Mouse (Mus musculus) forebrain, embryonic 16.5 days (tissue): ENCODE measurements around the gene Mical3. TPM values are rescaled to one million over a fixed set of nuclear protein-coding genes. Genes with fewer than 3 reads are reported as not detected.

Experiments
- ATAC-seq: fragments of 200-750 bp; cut with Nextera tagmentation; 2 replicates; pipeline ENCODE4 v1.8.0; 2017; ENCODE audit warnings: mild to moderate bottlenecking, moderate library complexity
- H3K27ac ChIP-seq: fragments of 300-500 bp; sonication (generic); 2 replicates; pipeline ENCODE4 v1.5.1; 2014; ENCODE audit warnings: low read length, control low read depth
- H3K27me3 ChIP-seq: fragments of 300-500 bp; sonication (generic); replicated peaks from 2 replicates; pipeline ENCODE4 v1.6.1; 2014; ENCODE audit warnings: low read length; ENCODE audit not compliant: control insufficient read depth, insufficient read depth
- H3K36me3 ChIP-seq: fragments of 300-500 bp; sonication (generic); 2 replicates; pipeline ENCODE4 v1.6.1; 2014; ENCODE audit not compliant: control insufficient read depth, insufficient read depth
- H3K4me1 ChIP-seq: fragments of 300-500 bp; sonication (generic); replicated peaks from 2 replicates; pipeline ENCODE4 v1.6.1; 2014; ENCODE audit warnings: low read length; ENCODE audit not compliant: control insufficient read depth, insufficient read depth
- H3K4me2 ChIP-seq: fragments of 300-500 bp; sonication (generic); 2 replicates; pipeline ENCODE4 v1.6.1; 2014; ENCODE audit warnings: mild to moderate bottlenecking, low read length, control low read depth
- H3K4me3 ChIP-seq: fragments of 300-500 bp; sonication (generic); replicated peaks from 2 replicates; pipeline ENCODE4 v1.5.1; 2014; ENCODE audit warnings: mild to moderate bottlenecking, low read length, control low read depth
- H3K9ac ChIP-seq: fragments of 300-500 bp; sonication (generic); replicated peaks from 2 replicates; pipeline ENCODE4 v1.6.1; 2014; ENCODE audit warnings: low read depth, low read length, control low read depth
- H3K9me3 ChIP-seq: fragments of 300-500 bp; sonication (generic); 2 replicates; pipeline ENCODE4 v1.6.1; 2016; ENCODE audit warnings: low read length; ENCODE audit not compliant: control insufficient read depth
- WGBS: fragments of 180-500 bp; shearing (Covaris S2); extraction: QIAGEN DNeasy Blood & Tissue Kit; methylation state at CpG from one replicate; pipeline ENCODE4 v1.1.7; 2014; 5-methylcytosine and 5-hydroxymethylcytosine counted together
- polyA plus RNA-seq: library from polyadenylated mRNA; unstranded; fragments of >200 nt; fragmentation: Nextera tagmentation; extraction: Ambion mirVana; gene quantifications from 2 replicates; pipeline ENCODE4 v1.2.1, GENCODE M21; 2015

Gene Mical3
- polyA plus RNA-seq, 1 experiment from 2014 or later, result 35.5 TPM

- H3K9me3 ChIP-seq, result no peaks in the 10 kb centered on the region
These were observed 7.7 kb upstream of the Mical3 start for GRCm38 (mm10) chr6:121138338-121139040.

GRCm38 (mm10) chr6:121137222-121137621 lies 6.4 kb upstream of the Mical3 start:
- H3K9ac ChIP-seq, result no peak overlapping the region

More at GRCm38 (mm10) chr6:121138338-121139040, 7.7 kb upstream of the Mical3 start:
- Histone ChIP-seq H3K9ac (no peak overlapping the region), H3K4me1 (no peaks in the 10 kb centered on the region), H3K4me2 (no peak overlapping the region), H3K4me3 (no peak overlapping the region), H3K27me3 (no peaks in the 10 kb centered on the region), H3K27ac (no peak overlapping the region), H3K36me3 (no peaks in the 10 kb centered on the region)
- ATAC-seq, result no peak
- 90% methylated on average over 12 of the region's 12 CpGs for WGBS

GRCm38 (mm10) chr6:121134884-121135283 lies 4.1 kb upstream of the Mical3 start:
- Histone ChIP-seq H3K36me3 (no peaks in the 10 kb centered on the region), H3K9me3 (no peaks in the 10 kb centered on the region), H3K27me3 (no peaks in the 10 kb centered on the region), H3K4me2 (no peak overlapping the region), H3K27ac (no peak overlapping the region), H3K9ac (no peak overlapping the region), H3K4me1 (peaks cover 7% of the 10 kb centered on the region; the same call in 1 of the 2 replicates), H3K4me3 (no peak overlapping the region)
- no peak for ATAC-seq
- 59% methylated on average over 5 of the region's 5 CpGs for WGBS

More at GRCm38 (mm10) chr6:121137222-121137621, 6.4 kb upstream of the Mical3 start:
- no peak overlapping the region for H3K27ac ChIP-seq
- H3K4me3 ChIP-seq, result no peak overlapping the region
- ATAC-seq, result no peak
- H3K27me3 ChIP-seq, result no peaks in the 10 kb centered on the region
- H3K9me3 ChIP-seq, result no peaks in the 10 kb centered on the region
- H3K4me1 ChIP-seq, result no peaks in the 10 kb centered on the region
- H3K4me2 ChIP-seq, result no peak overlapping the region
- WGBS, result 60% methylated on average over 6 of the region's 6 CpGs
- no peaks in the 10 kb centered on the region for H3K36me3 ChIP-seq

- ATAC-seq, result no peak
- WGBS, result 10% methylated on average over 3 of the region's 3 CpGs
These were observed 3.5 kb upstream of the Mical3 start for GRCm38 (mm10) chr6:121134249-121134648.

GRCm38 (mm10) chr6:121130039-121130705 lies 627 bp downstream of the Mical3 start:
- H3K4me3 ChIP-seq, result peak overlapping the region; percentile 69
- under 1% methylated on average over 32 of the region's 32 CpGs for WGBS
- no peaks in the 10 kb centered on the region for H3K36me3 ChIP-seq
- H3K4me1 ChIP-seq, result peaks cover 26% of the 10 kb centered on the region
- H3K4me2 ChIP-seq, result peak overlapping the region; percentile 84
- H3K9me3 ChIP-seq, result no peaks in the 10 kb centered on the region
- H3K27ac ChIP-seq, result peak overlapping the region; percentile 94
- peak overlapping the region; percentile 84 for H3K9ac ChIP-seq
- ATAC-seq, result peak; percentile 92
- H3K27me3 ChIP-seq, result no peaks in the 10 kb centered on the region

More at GRCm38 (mm10) chr6:121134249-121134648, 3.5 kb upstream of the Mical3 start:
- Histone ChIP-seq H3K4me3 (no peak overlapping the region), H3K27me3 (no peaks in the 10 kb centered on the region), H3K36me3 (no peaks in the 10 kb centered on the region), H3K4me2 (no peak overlapping the region), H3K4me1 (peaks cover 10% of the 10 kb centered on the region), H3K9me3 (no peaks in the 10 kb centered on the region), H3K27ac (no peak overlapping the region), H3K9ac (no peak overlapping the region)

GRCm38 (mm10) chr6:121129506-121129905 lies 1.3 kb downstream of the Mical3 start:
- H3K9ac ChIP-seq, result peak overlapping the region; percentile 84
- peak overlapping the region; percentile 94 for H3K27ac ChIP-seq
- no peaks in the 10 kb centered on the region for H3K36me3 ChIP-seq
- no peaks in the 10 kb centered on the region for H3K9me3 ChIP-seq
- 5% methylated on average over 20 of the region's 21 CpGs for WGBS
- H3K27me3 ChIP-seq, result no peaks in the 10 kb centered on the region
- peak overlapping the region; percentile 84 for H3K4me2 ChIP-seq
- H3K4me1 ChIP-seq, result peaks cover 26% of the 10 kb centered on the region
- peak; percentile 56 for ATAC-seq
- peak overlapping the region; percentile 69 for H3K4me3 ChIP-seq

- H3K9me3 ChIP-seq, result no peaks in the 10 kb centered on the region
- H3K27ac ChIP-seq, result no peak overlapping the region
- H3K27me3 ChIP-seq, result no peaks in the 10 kb centered on the region
- H3K4me2 ChIP-seq, result peak overlapping the region; percentile 84
- 63% methylated on average over 5 of the region's 5 CpGs for WGBS
- H3K4me1 ChIP-seq, result peaks cover 26% of the 10 kb centered on the region
- no peaks in the 10 kb centered on the region for H3K36me3 ChIP-seq
- no peak for ATAC-seq
- H3K9ac ChIP-seq, result no peak overlapping the region
- H3K4me3 ChIP-seq, result peak overlapping the region; percentile 69
These were observed 2.1 kb downstream of the Mical3 start for GRCm38 (mm10) chr6:121128736-121129135.

GRCm38 (mm10) chr6:121127726-121128125 lies 3.1 kb downstream of the Mical3 start:
- no peak overlapping the region for H3K4me3 ChIP-seq
- H3K27me3 ChIP-seq, result no peaks in the 10 kb centered on the region
- 64% methylated on average over 3 of the region's 3 CpGs for WGBS
- ATAC-seq, result no peak
- peaks cover 26% of the 10 kb centered on the region for H3K4me1 ChIP-seq
- H3K9ac ChIP-seq, result no peak overlapping the region
- no peaks in the 10 kb centered on the region for H3K36me3 ChIP-seq
- H3K9me3 ChIP-seq, result no peaks in the 10 kb centered on the region
- no peak overlapping the region; the same call in 1 of the 2 replicates for H3K4me2 ChIP-seq
- no peak overlapping the region for H3K27ac ChIP-seq

- Histone ChIP-seq H3K4me3 (no peak overlapping the region), H3K9ac (no peak overlapping the region), H3K36me3 (no peaks in the 10 kb centered on the region), H3K4me1 (peaks cover 24% of the 10 kb centered on the region), H3K4me2 (no peak overlapping the region), H3K27ac (no peak overlapping the region), H3K27me3 (no peaks in the 10 kb centered on the region), H3K9me3 (no peaks in the 10 kb centered on the region)
- ATAC-seq, result no peak
- 89% methylated on average over 5 of the region's 5 CpGs for WGBS
These were observed 4.6 kb downstream of the Mical3 start for GRCm38 (mm10) chr6:121126202-121126601.
